Mouse (Mus musculus) brain, embryonic 18.5 days (tissue): ENCODE results near the gene Tti1.

Source experiments
- DNase-seq: peaks from one replicate; pipeline ENCODE4 v3.0.0-alpha.2; 2012; ENCODE audit warnings: low read depth, low spot score

The Tti1 gene

DNA sequence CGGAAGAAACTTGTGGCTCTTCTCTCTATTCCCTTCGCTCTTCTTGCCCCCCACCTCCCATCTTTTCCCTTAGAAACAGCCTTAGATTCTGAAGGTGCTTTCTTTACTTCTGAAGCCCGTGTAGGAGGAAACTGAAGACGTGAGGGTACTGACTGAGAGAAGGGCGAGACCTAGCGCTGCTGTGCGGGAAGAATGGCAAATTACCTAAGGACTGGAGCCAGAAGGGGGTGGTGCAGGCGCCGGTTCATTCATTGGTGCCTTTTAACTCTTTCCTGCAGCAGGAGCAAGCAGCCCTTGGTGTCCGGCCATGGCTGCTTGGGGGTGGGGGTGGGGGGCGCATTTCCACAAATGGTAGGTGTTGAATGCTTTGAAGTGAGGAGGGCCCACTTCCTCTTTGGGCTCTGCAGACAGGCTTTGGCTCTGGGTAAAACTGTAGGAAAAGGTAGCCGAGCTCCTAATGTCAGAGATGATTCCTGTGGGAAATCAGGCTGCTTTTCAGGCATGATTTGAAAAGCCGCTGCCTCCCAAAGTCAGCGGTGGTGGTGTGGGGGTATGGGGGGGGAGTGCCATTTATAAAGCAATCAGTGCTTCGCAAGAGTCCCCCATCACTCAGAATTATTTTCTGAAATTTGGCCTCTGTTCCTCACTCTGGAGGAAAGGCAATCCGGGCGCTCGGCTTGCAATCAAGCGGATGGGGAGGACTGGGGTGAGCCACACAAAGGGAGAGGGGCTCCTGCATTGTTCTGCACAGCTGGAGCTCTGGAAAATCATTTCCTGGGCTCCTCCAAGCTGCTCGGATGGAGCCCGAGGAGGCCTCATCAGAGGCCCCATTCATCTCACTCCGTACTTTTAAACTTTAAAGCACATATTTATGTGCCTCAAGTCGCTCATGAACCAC is 53.4 kb downstream of the Tti1 start:
- no peak for DNase-seq

DNA sequence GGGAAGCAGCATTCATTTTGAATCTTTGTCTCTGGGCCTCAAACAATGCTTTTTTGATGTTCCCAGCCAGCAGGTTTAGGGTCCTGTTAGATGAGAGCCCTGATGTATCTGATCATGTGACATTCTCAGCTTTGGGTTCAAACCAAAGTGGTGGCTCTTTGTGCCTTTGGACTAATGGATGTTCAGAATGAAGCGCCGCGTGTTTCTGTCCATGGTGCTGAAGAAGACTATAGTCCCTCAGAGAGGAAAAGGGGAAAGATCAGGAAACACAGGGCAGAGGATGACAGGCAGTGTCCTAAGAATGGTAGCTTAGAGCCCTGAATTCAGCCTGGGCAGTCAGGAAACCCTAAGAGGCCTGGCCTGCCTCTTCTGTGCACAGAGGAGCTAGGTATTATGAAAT is 57.6 kb downstream of the Tti1 start:
- DNase-seq: no peak

DNA sequence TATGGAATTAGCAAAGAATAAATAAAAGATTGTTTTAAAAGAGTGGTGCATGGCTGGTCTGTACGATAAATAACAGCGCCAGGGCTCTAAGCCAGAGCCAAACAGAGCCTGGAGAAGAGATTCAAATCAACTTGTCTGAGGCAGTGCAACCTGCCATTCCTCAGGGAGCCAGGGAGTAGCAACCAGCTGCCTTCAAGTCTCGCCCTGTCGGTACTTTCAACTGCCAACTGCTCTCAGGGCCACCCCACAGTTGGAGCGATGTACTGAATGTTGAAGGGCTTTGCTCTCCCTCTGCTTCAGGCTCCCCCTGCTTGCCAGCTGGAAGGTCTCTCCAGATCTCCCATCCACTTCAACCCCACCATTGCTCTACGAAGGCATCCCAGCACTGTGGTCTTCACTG is 58.1 kb downstream of the Tti1 start:
- no peak for DNase-seq

DNA sequence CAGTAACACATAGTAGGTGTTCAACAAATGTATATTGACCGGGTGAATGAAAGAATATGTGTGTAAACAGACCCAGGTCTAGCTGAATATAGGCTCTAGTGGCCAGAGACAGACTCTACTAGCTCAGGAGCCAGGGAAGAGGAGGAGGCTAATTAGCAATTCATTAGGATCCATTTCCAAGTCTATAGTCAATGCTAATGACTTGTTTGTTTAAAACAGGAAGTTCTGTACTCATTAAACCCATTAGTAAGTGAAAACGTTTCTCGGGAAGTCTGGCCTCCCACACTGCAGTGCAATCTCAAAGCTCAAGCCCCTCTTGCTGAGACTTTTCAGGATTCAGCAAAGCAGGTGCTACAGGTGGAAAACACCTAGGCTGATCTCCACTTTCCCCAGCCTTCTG is 60.4 kb downstream of the Tti1 start:
- no peak for DNase-seq

DNA sequence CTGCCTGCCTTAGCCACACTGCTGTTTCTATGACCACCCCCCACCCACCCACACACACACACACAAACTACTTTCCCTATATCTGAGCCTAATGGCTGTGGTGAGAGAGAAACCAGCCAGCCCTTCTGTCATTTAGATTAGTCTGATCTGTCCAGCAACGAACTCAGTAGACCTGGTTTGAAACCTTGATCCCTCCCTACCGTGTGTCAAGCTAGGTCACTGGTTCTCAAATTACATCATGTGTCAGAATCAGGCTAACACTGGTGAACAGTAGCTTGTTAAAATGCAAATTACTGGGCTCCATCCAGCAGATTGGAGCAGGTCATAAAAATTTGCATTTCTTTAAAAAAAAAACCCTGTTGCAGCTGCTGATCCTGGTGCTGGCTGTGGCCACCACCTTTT is 70.5 kb downstream of the Tti1 start:
- no peak for DNase-seq

DNA sequence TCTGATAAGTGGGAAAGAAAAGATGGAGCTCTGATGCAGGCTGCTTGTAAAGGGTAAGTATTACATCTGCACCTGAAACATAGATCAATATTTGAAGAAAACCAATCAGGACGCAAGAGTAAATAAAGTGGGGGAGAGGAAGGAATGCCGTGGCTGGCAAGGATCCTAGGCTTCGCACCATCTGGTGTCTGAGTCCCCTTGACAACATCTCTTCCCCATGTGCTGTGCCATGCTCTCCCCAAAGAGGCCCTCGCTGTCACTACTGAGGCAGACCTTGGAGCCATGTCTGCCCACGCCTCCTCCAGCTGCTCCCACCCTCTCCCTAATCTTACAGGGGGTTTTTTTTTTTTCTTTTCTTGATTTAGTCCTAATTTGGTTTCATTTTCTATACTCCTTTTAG is 74.3 kb downstream of the Tti1 start:
- DNase-seq: no peak

DNA sequence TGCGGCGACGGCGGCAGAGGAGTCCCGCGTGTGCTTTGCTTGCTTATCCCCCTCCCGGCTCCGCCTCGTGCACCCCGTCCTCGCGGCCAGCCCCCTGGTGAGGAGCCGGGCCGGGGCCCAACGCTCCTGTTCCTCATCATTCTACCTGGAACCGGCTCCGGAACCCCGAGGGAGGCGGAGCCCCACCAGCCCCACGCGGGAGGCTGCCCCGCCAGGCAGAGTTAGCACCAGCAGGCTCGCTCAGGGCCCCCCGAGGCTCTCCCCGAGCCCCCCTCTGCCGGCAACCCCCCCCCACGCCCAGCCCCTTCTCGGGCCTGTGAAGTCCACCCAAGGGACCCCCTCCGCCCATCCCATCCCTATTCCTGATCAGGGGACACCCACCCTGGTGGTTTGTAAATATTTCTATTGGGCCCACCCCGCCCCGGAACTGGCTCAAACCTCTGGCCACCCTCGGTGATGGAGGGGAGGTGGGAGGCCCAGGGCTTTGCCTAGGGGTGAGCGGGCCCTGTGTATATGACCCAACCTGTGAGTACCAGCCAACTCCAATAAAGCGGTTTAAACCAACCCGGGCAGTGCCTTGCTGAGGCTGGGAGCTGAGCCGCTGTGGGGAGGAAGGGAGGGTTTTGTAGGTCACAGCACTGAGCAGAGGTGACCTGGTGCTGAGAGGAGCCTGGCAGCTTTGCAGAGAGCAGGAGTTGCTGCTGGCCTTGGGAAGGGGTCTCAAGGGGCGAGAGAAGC is 83.9 kb downstream of the Tti1 start:
- DNase-seq: no peak

DNA sequence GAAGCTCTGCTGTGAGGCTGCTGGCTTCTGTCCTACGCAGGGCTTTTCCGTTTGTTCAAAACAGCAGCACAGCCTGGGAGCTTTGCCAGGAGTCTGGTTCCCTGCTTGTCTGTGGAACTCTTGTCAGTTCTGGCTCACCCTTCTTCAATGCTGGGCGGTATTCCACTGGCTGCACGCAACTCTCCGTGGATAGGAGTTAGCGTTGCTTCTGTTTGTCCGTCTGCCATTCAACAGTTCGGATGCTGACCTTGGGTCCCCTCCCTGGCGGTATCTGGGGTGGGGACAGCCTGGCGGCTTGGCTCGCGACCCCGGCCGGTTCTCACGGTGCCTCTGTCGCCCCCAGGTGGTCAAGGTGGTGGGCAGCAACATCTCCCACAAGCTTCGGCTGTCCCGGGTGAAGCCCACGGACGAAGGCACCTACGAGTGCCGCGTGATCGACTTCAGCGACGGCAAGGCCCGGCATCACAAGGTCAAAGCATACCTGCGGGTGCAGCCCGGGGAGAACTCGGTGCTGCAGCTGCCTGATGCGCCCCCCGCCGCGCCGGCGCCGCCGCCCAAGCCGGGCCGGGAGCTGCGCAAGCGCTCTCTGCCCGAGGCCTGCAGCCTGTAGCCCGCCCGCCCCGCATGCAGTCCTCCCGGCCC is 84.6 kb downstream of the Tti1 start:
- peak; percentile 61 for DNase-seq

DNA sequence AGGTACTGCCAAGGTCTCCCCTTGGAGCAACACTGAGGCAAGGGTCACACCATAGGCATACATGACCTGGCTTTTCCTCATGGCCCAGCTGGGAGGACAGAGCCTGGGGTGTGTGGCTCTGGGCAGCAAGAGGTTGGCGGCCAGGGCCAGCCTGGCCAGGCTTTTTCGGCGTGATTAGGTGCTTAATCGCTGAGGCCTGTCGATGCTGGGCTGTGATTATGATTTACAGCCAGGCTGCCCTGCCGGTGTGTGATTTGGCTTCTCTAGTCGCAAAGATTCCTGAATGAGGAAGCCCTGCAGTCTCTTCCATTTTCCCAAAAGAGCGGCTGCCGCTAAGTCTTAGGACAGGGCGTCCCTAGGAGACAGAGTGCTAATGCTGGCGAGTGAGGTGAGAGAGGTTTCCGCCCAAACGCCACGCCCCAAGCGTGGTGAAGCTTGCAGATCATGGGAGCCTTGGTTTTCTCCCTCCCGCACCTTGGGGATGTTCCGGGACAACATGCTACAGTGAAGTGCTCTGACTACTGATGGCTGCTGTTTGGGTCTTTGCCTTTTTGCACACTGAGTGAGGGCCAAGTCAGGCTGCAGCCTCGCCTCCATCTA is 87.5 kb downstream of the Tti1 start:
- no peak for DNase-seq

DNA sequence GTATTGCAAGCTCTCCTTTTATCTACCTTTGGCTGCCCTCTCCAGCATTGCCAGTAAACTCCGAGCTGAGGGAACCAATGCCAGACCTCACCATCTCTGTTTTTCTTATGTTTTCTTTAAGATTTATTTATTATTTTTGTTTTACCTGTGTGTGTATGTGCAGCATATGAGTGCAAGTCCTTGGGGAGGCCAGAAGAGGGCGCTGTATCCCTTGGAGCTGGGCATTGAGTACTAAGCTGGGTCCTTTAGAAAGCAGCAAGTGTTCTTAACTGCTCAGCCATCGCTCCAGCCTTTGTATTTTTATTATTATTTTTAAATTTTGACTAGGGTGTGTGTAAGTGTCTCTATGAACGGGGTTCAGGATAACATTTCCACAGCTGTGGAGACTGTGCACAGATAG is 91.6 kb downstream of the Tti1 start:
- DNase-seq: no peak

DNA sequence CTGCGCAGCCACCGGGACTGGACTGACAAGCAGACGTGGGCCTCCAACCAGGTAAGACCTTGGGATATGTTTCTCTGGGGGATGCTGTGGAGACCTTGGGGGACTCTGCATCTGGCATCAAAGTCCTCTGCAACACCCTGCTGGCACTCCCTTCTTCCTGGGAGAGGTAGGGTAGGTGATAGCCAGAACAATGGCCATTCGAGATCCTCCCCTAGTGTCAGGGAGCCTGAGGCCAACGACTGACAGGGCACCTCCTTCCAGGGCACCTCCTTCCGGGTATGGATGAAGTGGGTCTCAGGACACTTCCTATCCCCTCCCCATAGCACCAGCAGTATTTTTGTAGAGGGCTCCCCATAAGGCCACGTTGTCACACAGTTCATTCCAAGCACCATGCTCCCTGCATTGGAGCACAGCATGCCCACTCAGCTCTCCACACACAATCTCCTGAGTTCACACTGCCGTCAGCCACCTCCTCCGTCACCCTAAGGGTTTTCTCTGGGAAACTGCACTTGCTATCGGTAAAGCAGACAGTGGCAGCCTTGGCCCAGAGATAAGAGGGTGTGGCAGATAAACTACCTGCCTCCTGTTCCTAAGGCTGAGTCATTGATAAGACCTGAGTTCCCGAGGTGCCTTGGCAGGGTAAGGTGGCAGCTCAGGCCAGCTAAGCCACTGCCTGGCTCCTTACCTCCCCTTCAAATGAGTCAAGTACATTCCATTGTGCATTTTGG is 92.6 kb downstream of the Tti1 start:
- no peak for DNase-seq

DNA sequence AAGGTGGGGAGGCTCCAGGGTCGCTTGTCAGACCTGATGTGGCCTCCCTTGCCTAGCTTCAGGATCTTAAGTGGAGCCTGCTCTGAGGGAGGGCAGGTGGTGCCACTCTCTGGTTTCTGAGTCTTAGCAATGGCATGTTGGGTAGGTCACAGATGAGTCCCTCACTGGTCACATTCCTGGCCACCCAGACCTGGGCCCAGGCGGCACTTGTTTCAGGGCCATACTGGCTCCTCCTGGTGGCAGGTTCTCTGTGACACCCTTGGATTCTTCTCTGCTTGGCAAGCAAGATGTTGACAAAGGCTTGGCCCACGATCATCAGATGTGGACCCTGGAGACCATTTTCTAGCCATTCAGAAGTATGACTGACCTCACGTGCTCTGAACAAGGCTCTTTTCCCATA is 95.6 kb downstream of the Tti1 start:
- DNase-seq: no peak
